Mouse (Mus musculus) cerebellum, postnatal 4 days (tissue): ENCODE measurements at regions not wholly inside any gene's neighbourhood (a gene's known extent, or its start where the extent isn't known, plus 50 kb on each side); places are given as distances from the start of the nearest gene placed in this dataset.
"Not testable (repeated sequence)": the region's sequence is repeated elsewhere in the genome, so short reads cannot be mapped to it uniquely, and the experiment has no call there.

Experiments used
- DNase-seq, 2 experiments: peaks; one replicate each; pipeline ENCODE4 v3.0.0; 2022; ENCODE audit warnings: low spot score in 2 of 2, mixed read lengths in 1 of 2

DNA sequence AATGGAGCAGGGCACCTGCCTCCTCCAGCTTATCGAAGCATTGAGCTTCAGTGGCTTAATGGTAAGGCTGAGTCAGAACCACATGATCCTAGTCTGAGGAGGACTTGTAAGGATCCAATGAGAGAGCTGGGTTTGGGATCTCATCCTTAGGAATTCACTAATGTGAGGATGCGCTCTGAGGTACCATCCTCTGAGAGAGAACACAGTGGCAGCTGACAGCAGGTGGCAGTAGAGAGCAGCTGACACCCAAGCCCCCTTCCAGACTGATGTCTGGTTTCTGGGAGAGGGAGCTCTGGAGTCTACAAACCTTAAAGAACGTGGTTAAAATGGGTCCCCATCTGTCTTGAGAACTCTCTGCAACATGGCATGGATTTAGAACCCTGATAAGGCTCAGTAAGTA is 137.8 kb downstream of the B3glct start:
- peak; percentile 46 to 70 for DNase-seq

DNA sequence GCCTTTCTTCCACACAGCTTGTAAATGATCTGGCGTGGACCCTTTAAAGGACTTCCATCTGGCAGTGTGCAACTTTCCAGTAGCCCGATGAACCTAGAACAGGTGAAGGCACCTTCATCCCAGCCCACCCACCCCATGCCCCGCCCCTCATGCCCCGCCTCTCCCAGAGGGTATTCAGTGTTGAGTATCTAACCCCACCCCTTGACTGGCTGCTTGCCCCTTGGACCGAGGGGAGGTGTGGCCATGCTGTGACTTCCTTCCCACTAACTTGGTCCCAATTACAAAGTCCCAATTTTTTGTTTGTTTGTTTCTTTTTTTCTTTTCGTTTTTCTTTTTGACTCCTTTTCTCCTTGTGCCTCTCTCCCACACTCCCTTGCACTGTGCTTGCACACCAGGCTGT is 140.8 kb downstream of the B3glct start:
- no peak for DNase-seq

DNA sequence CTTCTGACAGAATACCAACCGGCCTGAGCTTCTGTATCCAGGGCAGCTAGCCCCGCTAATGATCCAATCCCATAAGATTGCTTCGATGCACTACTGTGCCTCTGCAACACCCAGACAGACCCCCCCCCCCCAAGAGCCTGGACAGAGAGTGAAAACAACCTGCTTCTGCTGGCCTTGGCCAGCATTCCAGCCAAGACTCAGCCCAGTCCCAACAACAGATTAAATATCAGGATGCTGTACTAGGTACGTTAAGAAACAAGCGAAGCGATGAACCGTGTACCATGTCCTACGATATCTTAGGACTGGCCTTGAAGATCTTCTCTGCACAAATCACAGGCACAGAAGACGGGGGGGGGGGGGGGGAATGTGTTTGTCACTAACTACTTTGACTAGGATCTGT is 145.8 kb downstream of the B3glct start:
- DNase-seq, result no peak

DNA sequence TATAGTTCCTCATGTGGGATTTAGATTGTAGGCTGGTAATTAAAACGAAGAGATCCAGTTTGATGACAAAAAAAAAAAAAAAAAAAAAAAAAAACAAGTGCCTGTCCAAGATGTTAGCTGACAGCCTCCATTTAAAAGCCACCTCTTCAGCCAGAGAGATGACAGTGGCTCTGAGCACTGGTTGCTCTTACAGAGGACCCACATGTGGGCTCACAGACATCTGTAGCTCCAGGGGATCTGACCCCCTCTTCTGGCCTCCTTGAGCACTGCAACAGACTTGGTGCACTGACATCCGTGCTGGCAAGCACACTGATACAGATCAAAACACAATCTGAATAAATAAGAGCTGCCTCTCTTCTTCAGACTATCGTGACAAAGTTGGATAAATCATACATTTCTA is 149.6 kb downstream of the B3glct start:
- DNase-seq, result peak in 1 of 2 experiments; percentile 19

DNA sequence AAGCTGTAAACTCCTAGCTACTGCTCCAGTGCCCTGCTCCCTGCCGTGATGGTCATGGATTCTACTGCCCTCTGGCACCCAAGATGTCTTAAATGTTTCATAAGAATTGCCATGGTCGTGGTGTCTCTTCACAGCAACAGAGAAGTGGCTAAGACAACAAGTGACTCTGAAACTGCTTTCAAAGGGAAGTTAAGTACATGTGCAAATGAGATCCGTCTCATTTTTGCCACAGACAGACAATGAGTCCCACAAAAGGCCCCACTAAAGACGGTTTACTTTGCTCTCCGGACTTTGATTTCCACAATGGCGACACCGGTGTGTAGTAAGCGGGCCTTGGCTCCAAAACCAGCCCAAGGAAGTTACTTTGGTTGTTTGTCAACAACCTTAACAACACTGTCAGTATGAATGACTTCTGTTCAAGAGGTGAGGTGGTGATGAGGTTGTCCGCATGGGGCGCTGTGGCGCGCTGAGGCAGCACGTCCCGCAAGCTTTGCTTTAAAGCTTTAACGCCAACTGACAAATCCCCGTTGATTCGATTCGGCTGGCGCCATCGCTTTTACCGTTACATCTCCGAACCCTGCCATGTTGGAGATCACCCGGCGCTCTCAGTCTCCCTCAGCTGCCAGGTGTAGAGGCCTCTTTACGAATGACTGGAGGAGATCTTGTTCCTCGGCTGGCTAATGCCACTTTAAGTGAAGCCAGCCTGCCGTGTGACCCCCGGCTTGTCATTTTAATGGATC is 153.3 kb downstream of the B3glct start:
- DNase-seq, result peak; percentile 62 to 79

DNA sequence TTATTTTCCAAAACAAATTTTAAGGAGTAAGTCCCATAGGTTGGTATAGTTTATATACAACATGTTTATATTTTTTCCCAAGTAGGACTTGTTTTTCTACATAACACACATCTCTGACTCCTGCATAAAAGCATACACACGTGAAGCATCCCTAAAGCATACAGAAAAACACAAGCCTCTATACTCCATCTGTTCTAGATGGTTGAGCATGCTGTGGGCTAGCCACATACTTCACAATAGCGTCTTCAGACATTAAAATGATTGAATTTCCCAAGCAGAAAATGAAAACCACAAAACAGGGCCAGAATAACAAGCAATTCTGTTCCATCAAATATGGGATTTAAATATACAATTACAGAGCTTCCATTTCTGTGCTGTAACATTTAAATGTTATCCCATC is 159.3 kb downstream of the B3glct start:
- DNase-seq, result no peak

DNA sequence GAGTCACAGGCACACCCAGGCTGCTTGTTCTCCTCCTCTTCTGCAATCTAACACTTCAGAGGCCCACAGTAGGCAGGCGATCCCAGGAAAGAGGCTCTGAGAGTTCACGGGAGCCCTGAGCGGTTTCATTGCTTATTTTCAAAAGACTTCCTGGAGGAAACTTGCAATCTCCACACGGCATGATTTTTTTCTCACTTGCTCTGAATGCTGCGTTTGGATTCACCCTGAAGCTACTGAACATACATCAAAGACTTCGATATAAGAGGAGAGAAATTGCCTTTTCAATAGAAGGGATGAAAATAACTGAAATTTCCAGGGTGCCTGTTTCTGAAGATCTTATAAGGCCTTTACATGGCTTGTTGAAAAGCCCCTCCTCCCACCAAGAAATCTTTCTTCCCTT is 164.5 kb downstream of the B3glct start:
- DNase-seq, result no peak

DNA sequence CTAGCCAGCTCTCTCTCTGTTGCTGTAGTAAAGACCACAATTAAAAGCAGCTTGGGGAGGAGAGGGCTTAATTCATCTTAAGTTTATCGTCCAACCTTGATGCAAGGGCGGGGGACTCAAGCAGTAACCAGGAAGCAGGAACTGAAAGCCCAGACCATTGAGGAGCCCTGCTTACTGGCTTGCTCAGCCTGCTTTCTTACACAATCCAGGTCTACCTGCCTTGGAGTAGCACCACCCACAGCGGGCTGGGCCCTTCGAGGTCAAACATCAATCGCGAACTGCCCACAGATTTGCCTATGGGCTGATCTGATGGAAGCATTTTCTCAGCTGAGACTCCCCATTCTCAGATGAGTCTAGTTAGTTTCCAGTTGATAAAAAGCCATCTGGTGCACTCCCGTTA is 165.3 kb downstream of the B3glct start:
- no peak for DNase-seq

DNA sequence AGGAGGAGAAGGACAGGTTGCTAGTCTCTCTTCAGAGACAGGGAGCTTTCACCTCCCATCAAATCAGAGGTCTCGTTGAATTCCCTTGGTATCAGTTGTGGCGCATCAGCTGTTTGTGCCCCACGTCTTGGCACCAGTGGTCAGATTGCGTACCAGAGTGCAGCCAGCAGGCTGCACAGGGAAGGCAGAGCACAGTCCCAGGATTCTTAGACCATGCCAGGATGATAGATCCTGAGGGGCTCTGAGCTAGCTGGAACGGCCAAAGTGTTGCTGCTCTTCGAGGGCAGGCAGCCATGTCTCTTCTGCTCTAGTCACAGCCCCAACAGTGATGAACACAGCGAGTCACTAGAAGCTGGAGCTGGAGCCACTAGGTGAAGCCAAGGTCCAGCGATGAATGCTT is 167.2 kb downstream of the B3glct start:
- DNase-seq, result no peak

DNA sequence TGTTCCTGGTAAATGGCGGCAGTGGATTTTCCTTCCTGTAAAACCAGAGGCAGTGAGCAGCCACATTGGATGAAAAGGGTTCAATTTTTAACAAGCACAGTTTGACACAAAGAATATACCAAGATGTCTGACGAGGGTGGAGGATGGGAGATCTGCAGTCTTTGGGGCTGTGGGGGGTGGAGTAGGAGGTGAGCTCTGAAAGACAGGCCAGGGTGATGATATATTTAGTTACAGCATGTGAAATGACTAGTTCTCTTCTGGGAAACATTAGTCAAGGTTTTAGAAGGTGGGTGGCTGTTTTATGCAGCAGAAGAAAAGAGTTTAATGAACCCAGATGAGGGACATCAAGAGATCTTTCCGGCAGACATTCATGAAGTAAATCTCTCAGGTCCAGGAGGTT is 170.0 kb upstream of the Rxfp2 start:
- DNase-seq, result no peak

DNA sequence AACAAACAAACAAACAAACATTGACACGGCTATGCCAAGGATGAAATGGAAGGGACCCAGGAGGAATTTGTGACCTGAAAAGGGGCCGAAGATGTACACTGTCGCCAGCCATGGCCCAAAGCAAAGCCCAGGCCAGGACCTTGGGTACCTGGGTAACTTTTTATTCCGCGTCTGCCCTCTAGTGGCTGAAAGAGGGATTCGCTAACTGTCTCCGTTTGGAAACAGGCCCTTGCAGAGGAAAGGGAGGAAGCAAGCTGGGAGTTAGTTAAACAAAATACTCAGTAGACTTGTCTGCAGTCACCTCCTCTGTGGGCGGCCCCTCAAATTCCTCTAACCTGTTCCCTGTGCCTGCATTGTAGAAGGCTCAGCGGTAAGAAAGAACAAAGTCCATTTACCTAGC is 167.5 kb upstream of the Rxfp2 start:
- peak; percentile 56 to 82 for DNase-seq

DNA sequence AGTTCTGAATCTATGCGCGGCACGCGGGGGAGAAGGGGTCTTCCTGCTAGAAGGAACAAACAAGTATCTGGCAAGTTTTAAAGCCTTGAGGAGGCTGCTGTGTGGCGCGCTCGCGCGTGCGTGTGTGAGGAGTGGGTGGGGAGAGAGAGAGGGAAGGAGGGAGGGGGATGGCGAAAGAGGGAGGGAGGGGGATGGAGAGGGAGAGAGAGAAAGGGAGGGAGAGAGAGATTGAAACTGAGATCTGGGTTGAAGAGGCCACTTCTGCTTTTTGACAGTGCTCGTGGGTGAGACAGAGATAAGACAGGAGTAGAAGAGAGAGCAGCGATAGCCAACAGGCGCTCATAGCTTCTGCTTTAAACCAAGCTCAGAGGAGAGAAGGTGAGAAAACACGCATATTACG is 166.0 kb upstream of the Rxfp2 start:
- DNase-seq, result no peak

DNA sequence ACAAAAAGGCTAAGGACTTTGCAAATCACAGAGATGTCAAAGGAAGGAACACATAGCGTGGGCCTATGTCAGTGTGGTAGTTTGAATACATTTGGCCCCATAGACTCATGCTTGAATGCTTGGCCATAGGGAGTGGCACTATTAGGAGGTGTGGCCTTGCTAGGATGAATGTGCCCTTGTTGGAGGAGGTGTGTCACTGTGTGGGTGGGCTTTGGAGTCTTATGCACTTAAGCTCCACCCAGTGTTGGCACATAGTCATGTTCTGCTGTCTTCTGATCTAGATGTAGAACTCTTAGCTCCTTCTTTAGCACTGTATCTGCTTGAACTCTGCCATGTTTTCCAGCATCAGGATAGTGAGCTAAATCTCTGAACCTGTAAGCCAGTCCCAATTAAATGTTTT is 162.4 kb upstream of the Rxfp2 start:
- no peak for DNase-seq

DNA sequence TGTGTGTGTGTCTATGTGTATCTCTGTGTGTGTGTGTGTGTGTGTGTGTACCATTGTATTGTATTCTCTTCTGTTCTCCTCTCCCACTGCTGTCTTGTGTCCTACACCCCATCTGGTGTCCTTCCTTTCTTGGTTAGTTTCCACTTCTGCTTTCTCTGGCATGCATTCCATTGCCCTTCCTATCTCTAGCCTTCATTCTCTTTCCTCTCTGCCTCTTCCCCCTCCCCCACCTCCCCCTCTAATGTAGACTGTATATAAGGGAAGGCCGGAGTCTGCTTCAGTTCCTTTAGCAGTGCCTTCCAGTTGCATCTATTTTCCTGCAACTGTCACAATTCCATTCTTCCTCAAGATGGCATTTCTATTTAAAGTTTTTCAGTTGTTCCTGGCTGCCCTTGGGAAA is 161.5 kb upstream of the Rxfp2 start:
- DNase-seq, result no peak

DNA sequence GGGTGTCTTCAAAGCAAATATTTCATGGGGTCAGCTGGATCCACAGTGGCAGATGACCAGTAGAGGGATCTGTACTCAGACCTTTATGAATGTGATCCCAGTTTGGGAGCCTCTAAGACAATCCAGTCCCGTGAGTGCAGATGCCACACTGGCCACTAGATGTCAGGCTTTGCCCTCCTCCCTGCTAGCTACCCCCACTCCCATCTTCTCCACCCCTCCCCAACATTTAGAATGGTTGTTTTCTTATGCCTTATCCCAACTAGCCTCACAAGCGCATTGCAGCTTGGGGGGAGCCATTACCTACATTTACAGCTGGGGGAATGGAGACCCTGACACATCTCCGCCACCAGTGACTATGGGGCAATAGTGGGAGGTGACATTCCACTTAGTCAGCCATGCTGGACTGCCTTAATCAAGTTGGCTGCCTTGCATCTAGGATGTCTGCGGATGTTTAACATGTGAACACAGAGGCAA is 156.9 kb upstream of the Rxfp2 start:
- DNase-seq, result peak; percentile 30 to 73

DNA sequence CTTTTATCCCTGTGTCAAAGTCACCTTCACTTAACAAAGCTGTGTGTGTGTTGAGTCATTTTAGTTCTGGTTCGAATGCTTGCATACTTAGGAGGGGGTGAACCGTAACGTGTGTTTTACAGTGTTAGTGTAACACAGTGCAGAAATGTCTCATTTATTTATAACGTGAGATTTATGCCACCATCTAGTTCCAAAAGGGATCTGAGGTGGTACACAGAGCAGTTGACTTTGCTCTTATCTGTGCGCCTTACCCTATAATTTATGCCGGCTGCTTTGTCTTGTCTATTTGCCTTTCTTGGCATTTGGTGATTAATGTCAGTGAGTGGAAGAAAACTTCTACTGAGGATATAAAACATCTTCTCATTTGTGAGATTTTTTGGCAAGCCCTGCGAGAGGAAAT is 150.5 kb upstream of the Rxfp2 start:
- no peak for DNase-seq

DNA sequence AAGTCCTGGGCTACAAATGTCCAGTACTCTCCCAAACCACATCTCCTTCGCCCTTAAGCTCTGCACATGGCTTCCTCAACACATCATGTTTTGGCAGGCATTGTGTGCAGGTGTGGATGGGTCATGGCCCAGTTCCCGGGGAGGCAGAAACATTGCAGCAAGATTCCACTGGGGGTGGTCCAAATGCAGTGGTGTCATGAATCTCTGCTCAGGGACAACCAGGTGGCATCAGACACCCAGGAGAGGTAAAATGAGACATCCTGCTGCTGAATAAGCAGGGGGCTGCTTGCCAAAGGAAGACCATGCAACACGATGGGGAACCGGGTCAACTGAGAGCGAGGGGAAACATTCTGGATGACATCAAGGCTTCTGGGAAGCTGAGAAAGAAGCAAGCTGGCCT is 149.0 kb upstream of the Rxfp2 start:
- no peak for DNase-seq

DNA sequence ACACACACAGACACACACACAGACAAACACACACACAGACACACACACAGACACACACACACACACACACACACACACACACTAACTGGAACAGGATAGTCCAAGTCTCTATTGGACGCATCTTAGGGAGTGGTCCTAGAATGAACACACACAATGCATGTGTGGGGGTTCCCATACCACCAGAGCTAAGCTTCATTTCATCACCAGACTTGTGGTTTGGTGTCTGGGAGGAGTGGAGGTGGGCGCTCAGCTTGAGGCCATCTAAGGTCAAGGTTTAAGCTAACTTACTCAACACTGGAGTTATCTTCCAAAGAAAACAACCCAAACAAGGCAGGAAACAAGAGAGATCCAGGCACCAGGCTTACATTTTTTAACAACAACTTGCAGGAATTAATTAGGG is 147.9 kb upstream of the Rxfp2 start:
- no peak for DNase-seq

DNA sequence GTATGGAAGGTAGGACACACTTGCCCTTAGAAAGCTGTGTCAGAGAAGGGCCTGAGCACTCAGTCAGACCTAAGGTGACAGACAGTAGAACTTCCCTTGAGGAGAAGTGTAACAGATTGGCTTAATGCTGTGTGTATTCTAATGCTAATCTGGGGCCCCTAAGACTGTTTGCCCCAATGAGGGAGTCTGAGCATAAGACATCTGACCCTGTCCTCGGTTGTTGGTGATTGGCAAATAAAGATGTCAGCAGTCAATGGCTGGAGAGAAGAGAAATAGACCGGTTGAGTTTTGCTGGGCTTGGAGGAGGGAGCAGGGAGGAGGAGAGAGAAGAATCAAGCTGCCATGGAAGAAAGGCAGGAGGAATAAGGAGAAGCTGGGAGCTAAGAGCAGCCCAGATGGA is 147.0 kb upstream of the Rxfp2 start:
- no peak for DNase-seq

DNA sequence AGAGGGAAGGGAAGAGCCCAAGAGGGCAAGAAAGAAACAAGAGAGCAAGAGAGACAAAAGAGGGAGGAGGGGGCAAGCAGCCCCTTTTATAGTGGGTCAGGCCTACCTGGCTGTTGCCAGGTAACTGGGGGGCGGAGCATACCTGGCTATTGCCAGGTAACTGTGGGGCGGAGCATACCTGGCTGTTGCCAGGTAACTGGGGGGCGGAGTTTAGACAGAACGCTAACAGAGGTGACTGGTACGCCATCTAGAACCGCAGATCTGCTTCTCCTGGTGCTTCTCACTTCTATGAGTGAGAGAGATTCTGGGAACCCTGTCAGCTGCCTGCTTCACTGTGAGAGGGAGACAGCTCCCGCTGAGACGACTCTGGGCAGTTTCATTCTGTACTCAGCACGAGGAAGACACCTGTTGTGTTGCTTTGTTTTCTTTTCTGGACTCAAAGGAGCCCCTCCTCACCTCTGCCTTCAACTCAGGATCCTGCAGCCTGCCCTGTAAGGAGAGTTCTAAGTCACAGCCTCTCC is 144.9 kb upstream of the Rxfp2 start:
- no peak for DNase-seq

DNA sequence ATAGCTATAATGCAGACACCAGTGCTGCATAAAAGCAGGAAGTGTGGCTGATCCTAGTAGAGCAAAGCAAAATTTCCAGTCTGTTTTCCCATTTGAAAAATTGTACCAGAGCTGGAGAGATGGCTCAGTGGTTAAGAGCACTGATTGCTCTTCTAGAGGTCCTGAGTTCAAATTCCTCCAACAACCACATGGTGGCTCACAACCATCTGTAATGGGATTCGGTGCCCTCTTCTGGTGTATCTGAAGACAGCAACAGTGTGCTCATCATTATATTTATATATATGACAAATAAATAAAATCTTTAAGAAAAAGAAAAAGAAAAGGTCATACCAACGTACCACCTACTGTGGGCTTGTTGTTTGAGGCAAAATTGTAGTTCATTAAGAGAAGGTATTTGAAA is 144.1 kb upstream of the Rxfp2 start:
- DNase-seq, result no peak

DNA sequence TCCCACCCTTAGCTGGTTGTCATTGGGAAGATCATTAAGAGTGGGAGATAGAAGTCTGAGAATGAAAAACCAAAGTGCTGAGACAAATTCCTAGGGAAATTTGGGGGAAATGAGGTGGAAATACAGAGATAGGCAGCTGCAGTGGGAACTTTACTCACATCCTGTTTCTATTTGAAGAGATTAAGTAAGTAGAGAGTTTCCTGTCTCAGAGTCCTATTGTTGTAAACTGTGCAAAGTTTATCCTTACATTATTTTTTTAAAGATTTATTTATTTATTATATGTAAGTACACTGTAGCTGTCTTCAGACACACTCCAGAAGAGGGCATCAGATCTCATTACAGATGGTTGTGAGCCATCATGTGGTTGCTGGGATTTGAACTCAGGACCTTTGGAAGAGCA is 126.0 kb upstream of the Rxfp2 start:
- not testable (repeated sequence) for DNase-seq

DNA sequence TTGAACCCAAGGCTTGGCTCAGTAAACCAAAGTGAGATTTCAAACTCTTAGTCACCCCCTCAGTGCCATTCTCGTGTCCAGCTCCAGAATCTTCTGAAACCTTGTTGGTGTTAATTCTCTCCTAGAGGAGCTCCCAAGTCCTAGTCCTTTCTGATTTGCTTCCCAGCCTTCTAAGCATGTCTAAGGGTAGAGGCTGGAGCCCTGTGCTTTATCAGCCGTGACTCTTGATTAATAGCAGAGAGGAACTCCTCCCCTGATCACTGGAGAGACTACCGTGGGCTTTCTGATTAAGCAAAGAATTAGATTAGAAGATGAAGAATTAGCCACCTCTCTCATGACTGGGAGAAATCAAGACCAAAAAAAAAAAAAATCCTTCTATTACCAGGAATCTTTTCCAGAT is 111.5 kb upstream of the Rxfp2 start:
- DNase-seq, result no peak
